Mouse (Mus musculus) ES-Bruce4 (cell line): ENCODE measurements around the gene Syde1. TPM values are rescaled to one million over a fixed set of nuclear protein-coding genes. Genes with fewer than 3 reads are reported as not detected.

ENCODE experiments used
- H3K27ac ChIP-seq: 2 replicates; pipeline ENCODE4 v1.5.1; 2012; ENCODE audit warnings: low read length, inconsistent platforms; ENCODE audit not compliant: insufficient read depth
- H3K27me3 ChIP-seq: 2 replicates; pipeline ENCODE4 v1.6.1; 2012; ENCODE audit warnings: mild to moderate bottlenecking, low read length, inconsistent platforms; ENCODE audit not compliant: control insufficient read depth, poor library complexity, insufficient read depth, severe bottlenecking
- H3K36me3 ChIP-seq: 2 replicates; pipeline ENCODE4 v1.6.1; 2012; ENCODE audit warnings: inconsistent platforms, mild to moderate bottlenecking, low read length, moderate library complexity; ENCODE audit not compliant: control insufficient read depth, poor library complexity, insufficient read depth, severe bottlenecking
- H3K4me1 ChIP-seq: one replicate; pipeline ENCODE4 v1.8.1; 2011; ENCODE audit warnings: low read length; ENCODE audit not compliant: control insufficient read depth, insufficient read depth
- H3K4me3 ChIP-seq: 2 replicates; pipeline ENCODE4 v1.5.1; 2011; ENCODE audit warnings: low read depth, mild to moderate bottlenecking, low read length
- H3K9ac ChIP-seq: 2 replicates; pipeline ENCODE4 v1.6.1; 2012; ENCODE audit warnings: low read depth, mild to moderate bottlenecking, inconsistent platforms; ENCODE audit not compliant: poor library complexity, severe bottlenecking
- H3K9me3 ChIP-seq: replicated peaks from 2 replicates; pipeline ENCODE4 v1.6.1; 2012; ENCODE audit warnings: mild to moderate bottlenecking, low read length, inconsistent platforms; ENCODE audit not compliant: control insufficient read depth, poor library complexity, insufficient read depth, severe bottlenecking
- CTCF ChIP-seq: IDR thresholded peaks from one replicate; pipeline ENCODE4 v1.8.1; 2011; ENCODE audit warnings: low read depth, low read length
- EP300 ChIP-seq: IDR thresholded peaks from 2 replicates; pipeline ENCODE4 v1.6.1; 2011; ENCODE audit warnings: low read depth, low read length; ENCODE audit not compliant: insufficient read depth
- POLR2A ChIP-seq: IDR thresholded peaks from one replicate; pipeline ENCODE4 v1.8.1; 2011; ENCODE audit warnings: low read length; ENCODE audit not compliant: insufficient read depth
- polyA plus RNA-seq: library from polyadenylated mRNA; stranded (reverse); fragments of >200 nt; gene quantifications from 2 replicates; pipeline ENCODE4 v1.2.4, GENCODE M21; 2011; ENCODE audit warnings: low read depth; ENCODE audit not compliant: missing spikeins, insufficient read depth, insufficient read length

The Syde1 gene
- polyA plus RNA-seq, 1 experiment = 3.9 TPM

DNA sequence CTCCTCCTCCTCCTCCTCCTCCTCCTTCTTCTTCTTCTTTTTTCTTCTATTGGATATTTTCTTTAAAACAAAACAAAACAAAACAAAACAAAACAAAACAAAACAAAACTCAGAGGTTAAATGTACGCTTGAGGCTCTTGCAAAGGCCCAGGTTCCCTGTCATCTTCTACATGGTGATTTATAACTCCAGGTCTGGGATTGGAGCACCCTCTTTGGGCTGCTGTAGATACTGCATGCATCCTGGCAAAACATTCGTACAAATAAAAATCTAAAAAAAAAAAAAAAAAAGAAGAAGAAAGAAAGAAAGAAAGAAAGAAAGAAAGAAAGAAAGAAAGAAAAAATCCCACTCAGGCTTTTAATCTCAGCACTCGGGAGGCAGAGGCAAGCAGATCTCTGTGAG lies 13.3 kb upstream of the Syde1 start:
- H3K9ac ChIP-seq = no peak overlapping the region
- H3K27ac ChIP-seq = no peak overlapping the region
- no peaks in the 10 kb centered on the region for H3K9me3 ChIP-seq
- no peak for TF ChIP-seq POLR2A
- no peak for TF ChIP-seq CTCF
- TF ChIP-seq EP300 = no peak
- H3K4me3 ChIP-seq = no peak overlapping the region
- H3K4me1 ChIP-seq = no peaks in the 10 kb centered on the region
- no peaks in the 10 kb centered on the region for H3K36me3 ChIP-seq
- no peaks in the 10 kb centered on the region for H3K27me3 ChIP-seq

DNA sequence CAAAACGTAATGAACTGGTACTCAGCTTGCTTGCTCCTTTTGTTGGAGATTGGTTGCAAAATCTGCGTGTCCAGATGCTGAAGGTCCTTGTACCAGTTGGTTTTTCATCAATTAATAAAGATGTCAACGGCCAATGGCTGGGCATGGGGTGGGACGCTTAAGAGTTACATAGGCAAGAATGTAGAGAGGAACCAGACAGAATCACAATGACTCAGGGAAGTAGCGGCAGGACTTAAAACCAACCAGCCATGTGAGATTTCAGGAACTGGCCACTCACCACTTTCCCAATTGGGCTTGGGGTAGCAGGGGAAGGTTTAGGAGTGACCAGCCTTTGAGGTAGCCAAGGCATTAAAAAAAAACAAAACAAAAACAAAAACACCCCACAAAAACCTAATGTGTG lies 8.1 kb upstream of the Syde1 start:
- Histone ChIP-seq H3K4me3 (no peak overlapping the region), H3K27me3 (no peaks in the 10 kb centered on the region), H3K9ac (no peak overlapping the region), H3K36me3 (no peaks in the 10 kb centered on the region), H3K9me3 (no peaks in the 10 kb centered on the region), H3K4me1 (no peaks in the 10 kb centered on the region), H3K27ac (no peak overlapping the region)
- TF ChIP-seq CTCF (no peak), EP300 (no peak), POLR2A (no peak)

DNA sequence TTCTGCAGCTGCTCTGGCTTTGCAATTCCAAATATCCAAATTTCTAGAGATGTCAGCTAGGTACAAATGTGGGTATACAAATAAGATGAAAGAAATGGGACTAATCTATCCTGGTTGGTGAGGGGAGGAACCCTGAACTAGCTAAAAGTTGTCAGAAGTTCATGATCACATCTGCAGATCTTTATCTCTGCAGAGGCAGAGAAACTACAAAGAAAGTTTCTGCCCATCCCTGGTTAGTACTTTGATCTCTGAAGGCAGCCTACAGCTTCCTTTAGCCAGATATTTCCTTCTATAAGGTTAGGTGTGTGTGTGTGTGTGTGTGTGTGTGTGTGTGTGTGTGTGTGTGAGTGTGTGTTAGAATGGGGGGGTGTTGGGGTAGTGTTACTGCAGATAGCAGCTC lies 2.8 kb upstream of the Syde1 start:
- TF ChIP-seq POLR2A (no peak), CTCF (no peak)
- no peaks in the 10 kb centered on the region for H3K27me3 ChIP-seq

DNA sequence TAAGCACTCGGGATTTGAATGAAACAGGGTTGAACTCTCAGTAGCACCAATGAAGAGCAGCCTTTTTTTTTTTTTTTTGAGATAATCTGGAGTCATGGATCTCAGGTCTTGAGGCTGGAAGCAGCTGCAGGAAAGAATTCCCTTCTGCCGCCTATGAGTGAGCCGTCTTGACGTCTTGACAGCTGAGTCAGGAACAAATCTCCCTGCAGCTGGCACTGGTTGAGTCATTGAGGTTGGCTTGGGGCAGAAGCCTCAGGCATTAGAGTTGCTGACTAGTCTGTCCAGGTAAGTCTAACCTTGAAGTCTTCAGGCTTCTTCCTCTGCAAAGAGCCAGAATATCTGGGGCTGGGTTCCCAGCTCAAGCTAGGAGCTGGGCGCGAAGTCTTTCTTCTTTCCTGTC lies 2.4 kb upstream of the Syde1 start:
- Histone ChIP-seq H3K4me3 (no peak overlapping the region), H3K9me3 (no peaks in the 10 kb centered on the region), H3K27me3 (no peaks in the 10 kb centered on the region), H3K9ac (no peak overlapping the region), H3K4me1 (no peaks in the 10 kb centered on the region), H3K27ac (no peak overlapping the region), H3K36me3 (no peaks in the 10 kb centered on the region)
- TF ChIP-seq CTCF = no peak
- no peak for TF ChIP-seq EP300
- no peak for TF ChIP-seq POLR2A

More for the DNA sequence above, 2.8 kb upstream of the Syde1 start:
- no peak overlapping the region for H3K4me3 ChIP-seq
- H3K9ac ChIP-seq = no peak overlapping the region
- no peaks in the 10 kb centered on the region for H3K9me3 ChIP-seq
- no peak overlapping the region for H3K27ac ChIP-seq
- H3K4me1 ChIP-seq = no peaks in the 10 kb centered on the region
- no peaks in the 10 kb centered on the region for H3K36me3 ChIP-seq

DNA sequence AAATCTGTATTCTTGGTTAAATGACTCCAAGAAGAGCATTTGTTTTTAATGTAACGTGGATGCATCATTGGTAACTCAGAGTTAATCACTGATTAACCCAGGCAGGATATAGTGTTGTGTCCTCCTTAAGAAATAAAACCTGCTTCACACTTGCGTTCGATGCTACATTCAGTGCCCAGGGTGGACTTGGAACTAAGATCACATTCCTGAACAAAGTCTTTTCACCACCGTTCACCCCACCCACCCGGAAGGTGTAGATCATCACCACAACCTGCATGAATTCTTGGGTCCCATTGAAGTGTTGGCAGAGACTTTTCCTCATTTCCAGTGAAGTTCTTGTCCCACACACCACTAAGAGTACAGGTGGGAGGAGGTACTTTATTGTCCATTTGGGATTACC lies 2.0 kb upstream of the Syde1 start:
- Histone ChIP-seq H3K9me3 (no peaks in the 10 kb centered on the region), H3K9ac (no peak overlapping the region), H3K27ac (no peak overlapping the region), H3K4me3 (no peak overlapping the region), H3K36me3 (no peaks in the 10 kb centered on the region), H3K27me3 (no peaks in the 10 kb centered on the region), H3K4me1 (no peaks in the 10 kb centered on the region)
- TF ChIP-seq EP300 (no peak), POLR2A (no peak), CTCF (no peak)

DNA sequence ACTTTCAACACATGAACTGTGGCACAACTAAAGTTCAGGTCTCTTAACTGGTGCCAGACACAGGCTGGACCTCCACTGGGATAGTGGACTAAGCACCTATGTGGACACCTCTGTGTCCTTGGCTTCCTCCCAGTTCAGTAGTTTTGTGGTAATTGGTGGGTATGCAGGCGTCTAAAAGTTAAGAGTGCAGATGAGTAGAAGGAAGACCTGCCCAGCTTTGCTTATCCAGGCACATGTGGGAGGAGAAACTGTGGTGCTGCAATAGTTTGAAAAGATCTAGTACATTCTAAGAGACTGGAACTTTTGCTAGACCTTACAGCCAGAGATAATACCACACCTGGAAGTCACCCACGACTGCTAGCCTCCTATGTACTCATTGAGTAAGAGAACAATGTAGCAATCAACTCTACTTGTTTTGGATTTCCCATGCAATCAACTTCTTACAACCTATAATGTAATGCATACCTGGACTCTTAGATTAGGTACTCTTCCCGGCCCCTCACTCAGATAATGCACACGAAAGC lies 1.2 kb upstream of the Syde1 start:
- H3K9me3 ChIP-seq = no peaks in the 10 kb centered on the region
- H3K27ac ChIP-seq = no peak overlapping the region
- no peaks in the 10 kb centered on the region for H3K27me3 ChIP-seq
- H3K9ac ChIP-seq = no peak overlapping the region
- H3K4me3 ChIP-seq = no peak overlapping the region
- no peaks in the 10 kb centered on the region for H3K4me1 ChIP-seq
- H3K36me3 ChIP-seq = no peaks in the 10 kb centered on the region
- TF ChIP-seq EP300 (no peak), CTCF (no peak), POLR2A (no peak)

DNA sequence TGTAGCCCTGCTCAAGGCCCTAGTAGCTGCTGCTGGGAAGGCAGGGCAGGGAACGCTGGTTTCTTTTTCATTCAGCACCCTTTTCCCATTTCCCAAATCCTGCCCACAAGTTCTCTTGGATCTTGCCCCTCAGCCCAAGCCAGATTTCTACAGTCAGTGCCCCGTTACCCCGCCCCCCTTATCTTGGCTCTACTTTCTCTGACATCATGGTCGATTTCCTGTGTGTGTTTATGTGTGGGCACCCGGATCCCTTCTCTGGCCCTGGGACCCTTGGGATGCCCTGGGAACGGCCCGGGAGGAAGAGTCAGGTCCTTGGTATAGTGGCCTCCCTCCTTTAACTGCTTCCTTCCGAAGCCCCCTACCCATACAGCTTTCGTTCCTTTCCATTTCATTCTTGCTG lies 1.0 kb downstream of the Syde1 start:
- no peak for TF ChIP-seq POLR2A
- Histone ChIP-seq H3K4me3 (no peak overlapping the region), H3K9ac (no peak overlapping the region), H3K9me3 (no peaks in the 10 kb centered on the region), H3K4me1 (peaks cover 3% of the 10 kb centered on the region), H3K27me3 (no peaks in the 10 kb centered on the region), H3K36me3 (no peaks in the 10 kb centered on the region), H3K27ac (no peak overlapping the region)
